Mouse (Mus musculus) layer of hippocampus, adult 8-10 months (tissue): ENCODE measurements around the gene Gm11939. TPM values are rescaled to one million over a fixed set of nuclear protein-coding genes. Genes with fewer than 3 reads are reported as not detected.

ENCODE experiments used
- total RNA-seq, 4 experiments: library from RNA; stranded (reverse); gene quantifications; 2 replicates each; pipeline ENCODE4 v1.2.4; 2022

The Gm11939 gene
- total RNA-seq, 4 experiments from 2014 or later, result not detected

Other genes with a start within 250 kb of the Gm11939 start
- not detected for gene Krt25, start 236.5 kb downstream of the Gm11939 start, total RNA-seq
- not detected for gene Krt26, start 221.5 kb downstream of the Gm11939 start, total RNA-seq
- gene Krt27, start 208.4 kb downstream of the Gm11939 start, total RNA-seq, result not detected
- under 1 TPM in 2 of 4 experiments, not detected in 2; 0.38 to 0.52 TPM for gene Krt28, start 184.6 kb downstream of the Gm11939 start, total RNA-seq
- 10 to 100 TPM; 10.4 to 12.6 (median 11.0) TPM for gene Krt10, start 170.1 kb downstream of the Gm11939 start, total RNA-seq
- 1 to 10 TPM in 3 of 4 experiments, under 1 TPM in 1; 0.85 to 1.7 (median 1.5) TPM for gene Krt12, start 137.2 kb downstream of the Gm11939 start, total RNA-seq
- gene Krt20, start 121.3 kb downstream of the Gm11939 start, total RNA-seq, result not detected
- not detected for gene Krt23, start 66.3 kb downstream of the Gm11939 start, total RNA-seq
- not detected for gene Krt39, start 38.1 kb downstream of the Gm11939 start, total RNA-seq
- gene Krt40, start 16.3 kb downstream of the Gm11939 start, total RNA-seq, result not detected
- not detected for gene Krtap3-3, start 8.6 kb downstream of the Gm11939 start, total RNA-seq
- not detected for gene Krtap3-2, start 2.6 kb downstream of the Gm11939 start, total RNA-seq
- not detected for gene Krtap3-1, start 7.2 kb upstream of the Gm11939 start, total RNA-seq
- gene Krtap1-5, start 21.6 kb upstream of the Gm11939 start, total RNA-seq, result not detected
- not detected for gene Krtap1-4, start 24.2 kb upstream of the Gm11939 start, total RNA-seq
- not detected for gene Krtap1-3, start 31.9 kb upstream of the Gm11939 start, total RNA-seq
- not detected for gene Krtap9-3, start 38.6 kb upstream of the Gm11939 start, total RNA-seq
- gene Gm11938, start 43.8 kb upstream of the Gm11939 start, total RNA-seq, result not detected
- gene Gm11937, start 50.7 kb upstream of the Gm11939 start, total RNA-seq, result not detected
- not detected for gene Krtap2-4, start 55.4 kb upstream of the Gm11939 start, total RNA-seq
- not detected for gene Gm11562, start 61.0 kb upstream of the Gm11939 start, total RNA-seq
- gene Krtap4-1, start 68.8 kb upstream of the Gm11939 start, total RNA-seq, result not detected
- not detected for gene Krtap4-2, start 75.6 kb upstream of the Gm11939 start, total RNA-seq
- not detected for gene Krtap4-7, start 84.6 kb upstream of the Gm11939 start, total RNA-seq
- gene Gm11555, start 90.8 kb upstream of the Gm11939 start, total RNA-seq, result not detected
- not detected for gene Gm11563, start 99.5 kb upstream of the Gm11939 start, total RNA-seq
- not detected for gene Krtap4-6, start 106.5 kb upstream of the Gm11939 start, total RNA-seq
- gene Gm14190, start 131.3 kb upstream of the Gm11939 start, total RNA-seq, result not detected
- gene Gm14180, start 174.8 kb upstream of the Gm11939 start, total RNA-seq, result not detected
- not detected for gene Gm11595, start 213.4 kb upstream of the Gm11939 start, total RNA-seq
- not detected for gene Krtap4-8, start 221.2 kb upstream of the Gm11939 start, total RNA-seq
- not detected for gene Krtap4-9, start 225.7 kb upstream of the Gm11939 start, total RNA-seq
- not detected for gene Gm11596, start 234.0 kb upstream of the Gm11939 start, total RNA-seq
- not detected for gene Gm11569, start 239.5 kb upstream of the Gm11939 start, total RNA-seq
- not detected for gene Gm11554, start 245.0 kb upstream of the Gm11939 start, total RNA-seq